Mouse (Mus musculus): ENCODE results near the gene Lysmd1. TPM values are rescaled to one million over a fixed set of nuclear protein-coding genes. Genes with fewer than 3 reads are reported as not detected.

Gene Lysmd1
- 24.7 TPM for polyA plus RNA-seq (2015; fragmentation: Illumina TruSeq; extraction: RNeasy Lipid Tissue Mini Kit (QIAGEN cat#74804); ENCODE audit: low read depth, low replicate concordance)

GRCm38 (mm10) chr3:95133680-95134101 is at the start of gene Lysmd1, which contains the start of gene Scnm1:
Gene Lysmd1, plus strand, starts transcription at chr3:95134088.
Gene Scnm1, minus strand, starts transcription at chr3:95134011.

GRCm38 (mm10) chr3:95106338-95107117 is 27.4 kb upstream of the Lysmd1 start, which contains the start of gene Pip5k1a:
Gene Pip5k1a, minus strand, starts transcription at chr3:95106930.

GRCm38 (mm10) chr3:95110911-95111726 is 22.8 kb upstream of the Lysmd1 start, which contains the start of gene Vps72:
Gene Vps72, plus strand, starts transcription at chr3:95111022.

GRCm38 (mm10) chr3:95124246-95124645 is 9.6 kb upstream of the Lysmd1 start, which contains the start of gene Tmod4:
Gene Tmod4, plus strand, starts transcription at chr3:95124476.

GRCm38 (mm10) chr3:95141952-95142616 is 8.2 kb downstream of the Lysmd1 start, which contains the start of gene Tnfaip8l2:
Gene Tnfaip8l2, minus strand, starts transcription at chr3:95142360.

GRCm38 (mm10) chr3:95159987-95160963 is 26.4 kb downstream of the Lysmd1 start, which contains the start of gene Sema6c:
Gene Sema6c, plus strand, starts transcription at chr3:95160457.

Other genes with a start within 250 kb of the Lysmd1 start
- gene Psmb4, start 247.1 kb upstream of the Lysmd1 start, polyA plus RNA-seq (2015; fragmentation: Illumina TruSeq; extraction: RNeasy Lipid Tissue Mini Kit (QIAGEN cat#74804); ENCODE audit: low read depth, low replicate concordance) = 315 TPM
- 17.2 TPM for gene Selenbp1, start 201.0 kb upstream of the Lysmd1 start, polyA plus RNA-seq (2015; fragmentation: Illumina TruSeq; extraction: RNeasy Lipid Tissue Mini Kit (QIAGEN cat#74804); ENCODE audit: low read depth, low replicate concordance)
- gene Rfx5, start 180.0 kb upstream of the Lysmd1 start, polyA plus RNA-seq (2015; fragmentation: Illumina TruSeq; extraction: RNeasy Lipid Tissue Mini Kit (QIAGEN cat#74804); ENCODE audit: low read depth, low replicate concordance) = 16.9 TPM
- gene Pi4kb, start 159.4 kb upstream of the Lysmd1 start, polyA plus RNA-seq (2015; fragmentation: Illumina TruSeq; extraction: RNeasy Lipid Tissue Mini Kit (QIAGEN cat#74804); ENCODE audit: low read depth, low replicate concordance) = 41.1 TPM
- 16.9 TPM for gene Zfp687, start 118.6 kb upstream of the Lysmd1 start, polyA plus RNA-seq (2015; fragmentation: Illumina TruSeq; extraction: RNeasy Lipid Tissue Mini Kit (QIAGEN cat#74804); ENCODE audit: low read depth, low replicate concordance)
- 176 TPM for gene Psmd4, start 91.5 kb upstream of the Lysmd1 start, polyA plus RNA-seq (2015; fragmentation: Illumina TruSeq; extraction: RNeasy Lipid Tissue Mini Kit (QIAGEN cat#74804); ENCODE audit: low read depth, low replicate concordance)
- gene Pip5k1a, start 27.2 kb upstream of the Lysmd1 start, polyA plus RNA-seq (2015; fragmentation: Illumina TruSeq; extraction: RNeasy Lipid Tissue Mini Kit (QIAGEN cat#74804); ENCODE audit: low read depth, low replicate concordance) = 44.0 TPM
- 44.7 TPM for gene Vps72, start 23.1 kb upstream of the Lysmd1 start, polyA plus RNA-seq (2015; fragmentation: Illumina TruSeq; extraction: RNeasy Lipid Tissue Mini Kit (QIAGEN cat#74804); ENCODE audit: low read depth, low replicate concordance)
- gene Tmod4, start 9.6 kb upstream of the Lysmd1 start, polyA plus RNA-seq (2015; fragmentation: Illumina TruSeq; extraction: RNeasy Lipid Tissue Mini Kit (QIAGEN cat#74804); ENCODE audit: low read depth, low replicate concordance) = 1.2 TPM
- 83.6 TPM for gene Scnm1, start 77 bp upstream of the Lysmd1 start, polyA plus RNA-seq (2015; fragmentation: Illumina TruSeq; extraction: RNeasy Lipid Tissue Mini Kit (QIAGEN cat#74804); ENCODE audit: low read depth, low replicate concordance)
- gene Tnfaip8l2, start 8.3 kb downstream of the Lysmd1 start, polyA plus RNA-seq (2015; fragmentation: Illumina TruSeq; extraction: RNeasy Lipid Tissue Mini Kit (QIAGEN cat#74804); ENCODE audit: low read depth, low replicate concordance) = 5.0 TPM
- gene Sema6c, start 26.4 kb downstream of the Lysmd1 start, polyA plus RNA-seq (2015; fragmentation: Illumina TruSeq; extraction: RNeasy Lipid Tissue Mini Kit (QIAGEN cat#74804); ENCODE audit: low read depth, low replicate concordance) = 14.4 TPM
- gene Gabpb2, start 83.8 kb downstream of the Lysmd1 start, polyA plus RNA-seq (2015; fragmentation: Illumina TruSeq; extraction: RNeasy Lipid Tissue Mini Kit (QIAGEN cat#74804); ENCODE audit: low read depth, low replicate concordance) = 7.1 TPM
- gene Cdc42se1, start 94.6 kb downstream of the Lysmd1 start, polyA plus RNA-seq (2015; fragmentation: Illumina TruSeq; extraction: RNeasy Lipid Tissue Mini Kit (QIAGEN cat#74804); ENCODE audit: low read depth, low replicate concordance) = 68.9 TPM
- 414 TPM for gene Mllt11, start 98.1 kb downstream of the Lysmd1 start, polyA plus RNA-seq (2015; fragmentation: Illumina TruSeq; extraction: RNeasy Lipid Tissue Mini Kit (QIAGEN cat#74804); ENCODE audit: low read depth, low replicate concordance)
- gene Gm128, start 107.5 kb downstream of the Lysmd1 start, polyA plus RNA-seq (2015; fragmentation: Illumina TruSeq; extraction: RNeasy Lipid Tissue Mini Kit (QIAGEN cat#74804); ENCODE audit: low read depth, low replicate concordance) = 0.30 TPM
- not detected for gene Bnipl, start 117.1 kb downstream of the Lysmd1 start, polyA plus RNA-seq (2015; fragmentation: Illumina TruSeq; extraction: RNeasy Lipid Tissue Mini Kit (QIAGEN cat#74804); ENCODE audit: low read depth, low replicate concordance)
- gene Mindy1, start 147.3 kb downstream of the Lysmd1 start, polyA plus RNA-seq (2015; fragmentation: Illumina TruSeq; extraction: RNeasy Lipid Tissue Mini Kit (QIAGEN cat#74804); ENCODE audit: low read depth, low replicate concordance) = 26.8 TPM
- gene Prune1, start 148.0 kb downstream of the Lysmd1 start, polyA plus RNA-seq (2015; fragmentation: Illumina TruSeq; extraction: RNeasy Lipid Tissue Mini Kit (QIAGEN cat#74804); ENCODE audit: low read depth, low replicate concordance) = 23.6 TPM
- gene Anxa9, start 173.1 kb downstream of the Lysmd1 start, polyA plus RNA-seq (2015; fragmentation: Illumina TruSeq; extraction: RNeasy Lipid Tissue Mini Kit (QIAGEN cat#74804); ENCODE audit: low read depth, low replicate concordance) = 0.73 TPM
- 101 TPM for gene Cers2, start 180.7 kb downstream of the Lysmd1 start, polyA plus RNA-seq (2015; fragmentation: Illumina TruSeq; extraction: RNeasy Lipid Tissue Mini Kit (QIAGEN cat#74804); ENCODE audit: low read depth, low replicate concordance)
- gene Setdb1, start 223.1 kb downstream of the Lysmd1 start, polyA plus RNA-seq (2015; fragmentation: Illumina TruSeq; extraction: RNeasy Lipid Tissue Mini Kit (QIAGEN cat#74804); ENCODE audit: low read depth, low replicate concordance) = 22.1 TPM